Mouse (Mus musculus): ENCODE results near the gene Aanat. TPM values are rescaled to one million over a fixed set of nuclear protein-coding genes. Genes with fewer than 3 reads are reported as not detected.

Gene Aanat
- polyA plus RNA-seq, 1 experiment from 2014 or later: not detected

- no peak for TF ChIP-seq CTCF (IDR thresholded peaks at IDR 0.05)
- no peak for TF ChIP-seq EP300 (IDR thresholded peaks at IDR 0.05)
- peak overlapping the region; percentile 98 for H3K4me2 ChIP-seq (replicated peaks; ENCODE audit: low read depth, low read length)
- DNase-seq (ENCODE audit: low spot score) (peak; percentile 50), ATAC-seq (peak; percentile 71)
- H3K27ac ChIP-seq (ENCODE audit: low read length): peak overlapping the region; percentile 68
- peaks cover 6% of the 10 kb centered on the region; the same call in 1 of the 2 replicates for H3K4me1 ChIP-seq (ENCODE audit: insufficient read depth, low read depth, low read length)
- H3K9me3 ChIP-seq (ENCODE audit: low read length): no peaks in the 10 kb centered on the region
- no peaks in the 10 kb centered on the region for H3K27me3 ChIP-seq (replicated peaks; ENCODE audit: insufficient read depth, low read length)
- 3% methylated on average over 54 of the region's 91 CpGs for WGBS
- H3K9ac ChIP-seq (replicated peaks; ENCODE audit: low read depth): peak overlapping the region; percentile 54
- H3K36me3 ChIP-seq (ENCODE audit: insufficient read depth, low read length): no peaks in the 10 kb centered on the region
- H3K4me3 ChIP-seq (ENCODE audit: low read depth, low read length): peak overlapping the region; percentile 79
These were observed 5.4 kb upstream of the Aanat start for GRCm38 (mm10) chr11:116580711-116581375.

GRCm38 (mm10) chr11:116581376-116581814 lies 4.8 kb upstream of the Aanat start, which contains the start of gene Ube2o:
Gene Ube2o, minus strand, starts transcription at chr11:116581447.
- peak within 1 kb of the TSS; percentile 98 for H3K4me2 ChIP-seq (replicated peaks; ENCODE audit: low read depth, low read length)
- H3K4me1 ChIP-seq (ENCODE audit: insufficient read depth, low read depth, low read length): peaks cover 6% of the 10 kb centered on the region; the same call in 1 of the 2 replicates
- ATAC-seq (peak; percentile 94), DNase-seq (ENCODE audit: low spot score) (peak; percentile 90)
- no peaks in the 10 kb centered on the region for H3K36me3 ChIP-seq (ENCODE audit: insufficient read depth, low read length)
- H3K27me3 ChIP-seq (replicated peaks; ENCODE audit: insufficient read depth, low read length): no peaks in the 10 kb centered on the region
- H3K27ac ChIP-seq (ENCODE audit: low read length): peak within 1 kb of the TSS; percentile 68
- H3K4me3 ChIP-seq (ENCODE audit: low read depth, low read length): peak within 1 kb of the TSS; percentile 79
- TF ChIP-seq CTCF (IDR thresholded peaks at IDR 0.05) (peak; percentile 64), EP300 (IDR thresholded peaks at IDR 0.05) (no peak)
- H3K9ac ChIP-seq (replicated peaks; ENCODE audit: low read depth): peak within 1 kb of the TSS; percentile 54
- WGBS: 2% methylated on average over 41 of the region's 51 CpGs
- H3K9me3 ChIP-seq (ENCODE audit: low read length): no peaks in the 10 kb centered on the region

DNA sequence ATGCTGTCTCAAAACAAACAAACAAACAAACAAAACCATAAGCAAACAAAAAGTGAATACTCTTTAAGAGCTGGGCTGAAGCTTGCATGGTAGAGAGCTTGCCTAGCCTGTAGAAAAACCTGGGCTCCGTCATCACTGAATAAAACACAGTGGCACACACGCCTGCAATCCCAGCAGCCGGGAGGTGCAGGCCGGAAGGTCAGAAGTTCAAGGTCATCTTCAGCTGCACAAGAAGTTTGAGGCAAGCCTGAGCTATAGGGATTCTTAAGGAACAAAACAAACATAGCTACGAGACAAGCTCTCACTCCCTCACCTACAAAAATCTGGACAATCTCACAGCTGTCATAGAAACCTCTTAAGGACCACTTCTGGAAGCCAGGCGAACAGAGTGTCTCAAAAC lies 550 bp upstream of the Aanat start:
- DNase-seq (ENCODE audit: low spot score) (no peak), ATAC-seq (no peak)
- 0 out of 2 replicates have a peak, but pooled peaks cover 5% of the 10 kb centered on the region for H3K27me3 ChIP-seq (replicated peaks; ENCODE audit: insufficient read depth, low read length)
- no peaks in the 10 kb centered on the region for H3K9me3 ChIP-seq (ENCODE audit: low read length)
- no peaks in the 10 kb centered on the region for H3K36me3 ChIP-seq (ENCODE audit: insufficient read depth, low read length)
- no peak overlapping the region for H3K27ac ChIP-seq (ENCODE audit: low read length)
- WGBS: 58% methylated on average over 6 of the region's 6 CpGs
- TF ChIP-seq CTCF (IDR thresholded peaks at IDR 0.05): no peak
- no peak for TF ChIP-seq EP300 (IDR thresholded peaks at IDR 0.05)
- H3K4me3 ChIP-seq (ENCODE audit: low read depth, low read length): no peak overlapping the region
- no peak overlapping the region for H3K9ac ChIP-seq (replicated peaks; ENCODE audit: low read depth)
- peaks cover 2% of the 10 kb centered on the region; the same call in 1 of the 2 replicates for H3K4me1 ChIP-seq (ENCODE audit: insufficient read depth, low read depth, low read length)
- H3K4me2 ChIP-seq (replicated peaks; ENCODE audit: low read depth, low read length): no peak overlapping the region

- DNase-seq (ENCODE audit: low spot score) (peak; percentile 72), ATAC-seq (peak; percentile 82)
- WGBS: 27% methylated on average over 23 of the region's 23 CpGs
- Histone ChIP-seq H3K36me3 (ENCODE audit: insufficient read depth, low read length) (no peaks in the 10 kb centered on the region), H3K9ac (replicated peaks; ENCODE audit: low read depth) (no peak overlapping the region), H3K27me3 (replicated peaks; ENCODE audit: insufficient read depth, low read length) (0 out of 2 replicates have a peak, but pooled peaks cover 5% of the 10 kb centered on the region), H3K4me1 (ENCODE audit: insufficient read depth, low read depth, low read length) (no peaks in the 10 kb centered on the region), H3K4me2 (replicated peaks; ENCODE audit: low read depth, low read length) (no peak overlapping the region), H3K27ac (ENCODE audit: low read length) (no peak overlapping the region), H3K9me3 (ENCODE audit: low read length) (no peaks in the 10 kb centered on the region), H3K4me3 (ENCODE audit: low read depth, low read length) (no peak overlapping the region)
- TF ChIP-seq EP300 (IDR thresholded peaks at IDR 0.05): no peak
- TF ChIP-seq CTCF (IDR thresholded peaks at IDR 0.05): peak; percentile 97
These were observed 784 bp downstream of the Aanat start for GRCm38 (mm10) chr11:116586801-116587631.

DNA sequence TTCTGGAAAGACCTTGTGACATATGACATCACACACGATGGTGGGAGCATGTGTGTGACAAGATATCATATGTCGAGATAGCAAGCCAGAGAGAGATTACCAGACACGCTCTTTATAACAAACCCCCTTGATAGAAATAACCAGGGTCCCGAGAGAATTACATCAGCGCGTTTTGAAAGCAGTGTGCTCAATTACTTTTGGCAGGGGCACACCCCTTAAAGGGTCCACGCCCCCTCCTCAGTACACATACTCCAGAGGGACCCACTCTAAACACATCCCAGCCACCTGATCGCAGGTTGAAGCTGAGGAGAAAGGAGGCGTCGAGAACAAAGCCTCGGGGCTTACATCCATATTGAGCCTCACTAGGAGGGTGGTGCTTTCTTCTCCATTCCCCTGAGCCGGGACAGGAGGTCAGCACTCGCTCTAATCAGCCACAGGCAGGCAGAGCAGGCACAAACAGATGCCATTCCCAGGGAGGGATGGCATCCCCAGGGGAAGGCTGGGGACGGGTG lies 2.8 kb downstream of the Aanat start:
- no peaks in the 10 kb centered on the region for H3K4me1 ChIP-seq (ENCODE audit: insufficient read depth, low read depth, low read length)
- no peak overlapping the region for H3K9ac ChIP-seq (replicated peaks; ENCODE audit: low read depth)
- 21% methylated on average over 14 of the region's 14 CpGs for WGBS
- H3K27ac ChIP-seq (ENCODE audit: low read length): no peak overlapping the region
- no peaks in the 10 kb centered on the region for H3K36me3 ChIP-seq (ENCODE audit: insufficient read depth, low read length)
- H3K27me3 ChIP-seq (replicated peaks; ENCODE audit: insufficient read depth, low read length): 0 out of 2 replicates have a peak, but pooled peaks cover 5% of the 10 kb centered on the region
- H3K4me3 ChIP-seq (ENCODE audit: low read depth, low read length): no peak overlapping the region
- DNase-seq (ENCODE audit: low spot score) (no peak), ATAC-seq (no peak)
- TF ChIP-seq EP300 (IDR thresholded peaks at IDR 0.05) (no peak), CTCF (IDR thresholded peaks at IDR 0.05) (no peak)
- no peaks in the 10 kb centered on the region for H3K9me3 ChIP-seq (ENCODE audit: low read length)
- no peak overlapping the region for H3K4me2 ChIP-seq (replicated peaks; ENCODE audit: low read depth, low read length)

DNA sequence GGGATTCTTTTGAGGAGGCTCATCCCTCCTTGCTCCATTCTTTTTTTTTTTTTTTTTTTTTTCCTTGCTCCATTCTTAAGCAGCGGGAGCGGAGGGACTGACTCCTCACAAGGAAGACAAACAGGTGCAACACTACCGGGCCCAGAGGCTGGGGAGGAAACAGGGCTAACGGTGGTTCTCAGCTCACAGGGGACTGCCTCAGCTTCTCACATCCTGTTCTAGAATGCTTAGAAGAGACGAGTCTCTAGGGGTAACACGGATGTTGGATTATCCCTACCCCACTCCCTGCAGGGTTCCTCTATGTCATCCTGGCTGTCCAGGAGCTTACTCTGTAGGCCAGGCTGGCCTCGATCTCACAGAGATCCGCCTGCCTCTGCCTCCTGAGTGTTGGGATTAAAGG lies 3.3 kb downstream of the Aanat start:
- DNase-seq (ENCODE audit: low spot score) (no peak), ATAC-seq (no peak)
- Histone ChIP-seq H3K4me2 (replicated peaks; ENCODE audit: low read depth, low read length) (no peak overlapping the region), H3K4me3 (ENCODE audit: low read depth, low read length) (no peak overlapping the region), H3K27ac (ENCODE audit: low read length) (no peak overlapping the region), H3K36me3 (ENCODE audit: insufficient read depth, low read length) (no peaks in the 10 kb centered on the region), H3K4me1 (ENCODE audit: insufficient read depth, low read depth, low read length) (no peaks in the 10 kb centered on the region), H3K27me3 (replicated peaks; ENCODE audit: insufficient read depth, low read length) (0 out of 2 replicates have a peak, but pooled peaks cover 5% of the 10 kb centered on the region), H3K9me3 (ENCODE audit: low read length) (no peaks in the 10 kb centered on the region), H3K9ac (replicated peaks; ENCODE audit: low read depth) (no peak overlapping the region)
- TF ChIP-seq CTCF (IDR thresholded peaks at IDR 0.05) (no peak), EP300 (IDR thresholded peaks at IDR 0.05) (no peak)
- WGBS: 53% methylated on average over 8 of the region's 8 CpGs

Measured in lung, postnatal 0 days (tissue).